Mouse (Mus musculus) bone marrow, adult 2 months (tissue): Measurements from ENCODE around the gene Hdac6.

Experiments used
- CTCF ChIP-seq: fragments of 200-500 bp; IDR thresholded peaks from 2 replicates; pipeline ENCODE4 v1.5.1; 2011; ENCODE audit warnings: low read length, control low read depth; ENCODE audit not compliant: control insufficient read depth, insufficient read depth
- POLR2A ChIP-seq: fragments of 200-500 bp; IDR thresholded peaks from 2 replicates; pipeline ENCODE4 v1.6.1; 2011; ENCODE audit warnings: low read depth, mild to moderate bottlenecking, control low read depth, low read length, borderline replicate concordance; ENCODE audit not compliant: control insufficient read depth

DNA sequence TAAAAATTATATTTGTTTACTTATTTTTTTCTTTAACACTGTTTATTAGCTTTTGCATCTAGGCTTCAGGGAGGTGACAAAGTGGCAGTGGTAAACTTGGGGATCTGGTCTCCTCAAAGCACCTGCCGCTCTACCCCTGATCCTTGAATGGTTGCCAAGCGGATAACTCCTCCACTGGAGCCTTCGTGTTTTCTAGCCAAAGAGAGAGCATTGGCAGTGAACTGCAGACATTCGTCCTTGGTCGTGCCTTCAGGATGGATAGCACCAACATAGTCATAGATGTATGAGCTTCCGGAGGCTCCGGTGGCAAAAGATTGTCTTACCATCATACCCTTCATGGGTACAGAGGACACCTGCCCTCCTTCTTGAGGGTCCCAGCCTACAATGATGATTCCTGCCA, 2.4 kb upstream of the Hdac6 start:
- TF ChIP-seq CTCF (no peak), POLR2A (no peak)
